Mouse (Mus musculus) ES-E14 (cell line): ENCODE data around the gene Gnaz.

Experiments
- CHD2 ChIP-seq: IDR thresholded peaks from 2 replicates; pipeline ENCODE4 v1.6.1; 2014; ENCODE audit warnings: mild to moderate bottlenecking, low read depth, low read length, inconsistent platforms
- HCFC1 ChIP-seq: IDR thresholded peaks from 2 replicates; pipeline ENCODE4 v1.6.1; 2012; ENCODE audit warnings: low read length, inconsistent platforms, borderline replicate concordance; ENCODE audit not compliant: insufficient read depth
- MAFK ChIP-seq: IDR thresholded peaks from 2 replicates; pipeline ENCODE4 v1.6.1; 2014; ENCODE audit warnings: mild to moderate bottlenecking, low read depth, low read length, inconsistent platforms; ENCODE audit not compliant: insufficient read depth
- ZC3H11A ChIP-seq: IDR thresholded peaks from 2 replicates; pipeline ENCODE4 v1.6.1; 2012; ENCODE audit warnings: low read depth, mild to moderate bottlenecking, inconsistent platforms, low read length, borderline replicate concordance
- ZNF384 ChIP-seq: IDR thresholded peaks from 2 replicates; pipeline ENCODE4 v1.6.1; 2012; ENCODE audit warnings: low read depth, low read length, inconsistent platforms

DNA sequence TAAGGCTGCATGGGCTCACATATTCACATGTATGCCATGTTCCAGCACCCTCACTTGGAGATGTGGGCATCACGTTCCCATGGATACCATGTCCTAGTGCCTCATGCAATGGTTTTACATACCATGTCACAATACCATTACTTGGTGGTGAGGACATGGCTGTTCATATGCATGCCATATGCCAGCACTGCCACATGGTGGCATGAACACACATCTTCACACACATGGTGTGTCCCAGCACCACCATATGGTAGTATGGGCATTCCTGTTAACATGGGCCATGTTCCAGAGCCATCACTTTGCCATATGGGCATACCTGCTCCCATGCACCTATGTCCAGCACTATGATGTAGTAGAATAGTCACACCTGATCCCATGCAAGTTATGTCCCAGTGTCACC lies 26.2 kb upstream of the Gnaz start:
- TF ChIP-seq CHD2 (no peak), MAFK (no peak), HCFC1 (no peak), ZC3H11A (no peak), ZNF384 (no peak)
